Mouse (Mus musculus) adrenal gland, adult 18-20 months (tissue): ENCODE measurements around the gene Dgkg. TPM values are rescaled to one million over a fixed set of nuclear protein-coding genes. Genes with fewer than 3 reads are reported as not detected.

ENCODE experiments used
- DNase-seq, 2 experiments: peaks; one replicate each; pipeline ENCODE4 v3.0.0; 2021 to 2022; ENCODE audit warnings: low spot score in 2 of 2
- microRNA-seq, 2 experiments: library from miRNA; unstranded; fragments of <30 nt; microRNA quantifications; one replicate each; pipeline ENCODE4 v1.2.0; 2021; ENCODE audit warnings: borderline number of aligned reads in 2 of 2
- total RNA-seq, 2 experiments: library from RNA; stranded (reverse); gene quantifications; 1 replicate in 1 of 2; 2 replicates in 1 of 2; pipeline ENCODE4 v1.2.3; 2021

Dgkg gene
- total RNA-seq, 2 experiments from 2014 or later: 2.4 to 3.1 TPM

DNA sequence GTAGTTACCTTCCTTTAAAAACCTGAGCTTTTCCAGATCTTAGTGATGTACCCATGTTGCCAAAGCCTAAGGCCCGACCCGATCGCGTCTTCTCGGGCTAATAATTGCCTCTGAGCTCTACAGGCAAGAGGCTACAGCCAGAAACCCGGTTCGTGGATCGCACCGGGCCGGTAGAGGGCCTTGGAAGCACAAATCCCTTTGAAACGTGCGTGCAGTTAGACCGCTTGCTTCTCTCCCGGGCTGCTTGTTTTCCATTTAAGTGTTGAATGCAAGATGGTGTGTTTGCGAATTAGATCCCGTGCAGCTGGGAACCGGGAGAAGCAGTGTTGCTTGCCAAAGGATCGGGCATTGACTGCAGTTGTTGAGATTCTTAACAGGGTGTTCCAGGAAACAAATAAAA, 216.8 kb downstream of the Dgkg start:
- peak; percentile 38 to 51 for DNase-seq

DNA sequence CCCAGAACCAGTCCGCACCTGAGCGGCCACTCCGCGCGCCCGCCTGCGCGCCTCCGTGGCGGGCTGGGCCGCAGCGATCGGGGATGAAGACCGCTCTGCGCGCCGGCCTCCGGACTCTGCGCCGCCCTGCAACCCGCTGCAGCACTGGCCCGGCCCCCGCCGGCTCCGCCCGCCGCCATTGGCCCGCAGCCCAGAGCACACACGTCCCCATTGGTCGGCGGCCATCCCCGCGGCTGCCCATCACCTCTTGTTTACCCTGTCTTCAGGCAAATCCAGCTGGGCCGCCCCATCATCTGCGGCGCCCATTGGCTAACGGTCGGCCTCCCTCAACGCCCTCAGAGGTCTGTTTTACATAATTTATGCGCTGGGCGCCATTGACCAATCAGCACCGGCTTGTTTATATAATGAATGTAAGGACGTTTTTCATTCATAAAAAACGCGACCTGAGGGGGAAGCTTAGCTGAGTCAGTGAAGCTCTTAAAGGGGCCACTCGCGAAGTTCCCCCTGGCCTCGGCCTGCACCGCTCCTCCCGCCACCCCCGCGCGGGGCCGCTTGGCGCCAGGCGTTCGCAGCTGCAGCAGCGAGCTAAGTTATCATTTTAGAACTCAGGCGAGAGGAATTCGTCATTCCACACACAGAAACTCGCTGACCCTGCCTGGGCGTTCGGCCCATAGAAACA, 217.4 kb downstream of the Dgkg start, which contains the start of gene Etv5:
Etv5 (minus strand) TSS at position 221 of the 679 bp plus-strand sequence.
- peak; percentile 98 for DNase-seq

DNA sequence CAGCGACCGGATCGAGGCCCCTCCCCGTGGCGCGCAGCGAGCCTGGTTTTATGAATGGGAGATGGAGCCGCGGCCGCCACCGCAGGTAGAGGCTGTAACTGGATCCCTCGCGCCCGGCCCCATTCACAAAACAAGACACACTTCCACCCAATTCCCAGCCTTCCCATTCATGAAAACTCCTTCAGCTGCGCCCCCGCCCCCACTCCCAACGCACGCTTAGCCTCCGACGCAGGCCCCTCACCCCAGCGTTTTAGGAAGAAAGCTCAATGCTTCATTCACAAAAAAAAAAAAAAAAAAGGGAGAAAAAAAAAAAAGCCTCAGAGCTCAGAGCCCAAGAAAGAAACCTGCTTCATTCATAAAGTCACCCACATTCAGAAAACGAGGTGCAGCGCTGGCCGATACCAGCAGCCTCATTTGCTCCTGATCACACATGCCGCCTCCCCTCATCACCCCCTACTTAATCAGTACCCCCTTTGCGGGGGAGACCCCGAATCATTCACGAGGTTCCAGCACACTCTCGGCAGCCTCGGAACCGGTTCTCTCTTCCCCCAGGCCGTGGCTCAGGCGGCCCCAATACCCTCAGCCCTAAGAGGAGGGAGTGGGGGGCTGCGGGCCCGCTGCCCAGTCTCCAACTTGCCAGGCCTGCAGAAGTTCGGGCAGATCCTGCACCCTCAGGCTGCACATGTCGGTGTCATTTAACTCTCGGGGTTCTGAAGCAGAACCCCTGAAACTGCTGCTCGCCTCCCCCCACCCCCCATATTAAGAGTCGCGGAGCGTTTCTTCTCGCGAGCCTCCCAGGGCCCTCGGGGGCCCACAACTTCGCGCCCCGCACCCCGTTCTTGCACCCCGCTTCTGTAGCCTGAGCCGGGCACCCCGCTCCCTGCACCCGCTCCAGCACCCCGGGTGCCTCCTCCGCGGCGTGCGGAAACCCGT, 218.3 kb downstream of the Dgkg start:
- peak; percentile 59 to 60 for DNase-seq

DNA sequence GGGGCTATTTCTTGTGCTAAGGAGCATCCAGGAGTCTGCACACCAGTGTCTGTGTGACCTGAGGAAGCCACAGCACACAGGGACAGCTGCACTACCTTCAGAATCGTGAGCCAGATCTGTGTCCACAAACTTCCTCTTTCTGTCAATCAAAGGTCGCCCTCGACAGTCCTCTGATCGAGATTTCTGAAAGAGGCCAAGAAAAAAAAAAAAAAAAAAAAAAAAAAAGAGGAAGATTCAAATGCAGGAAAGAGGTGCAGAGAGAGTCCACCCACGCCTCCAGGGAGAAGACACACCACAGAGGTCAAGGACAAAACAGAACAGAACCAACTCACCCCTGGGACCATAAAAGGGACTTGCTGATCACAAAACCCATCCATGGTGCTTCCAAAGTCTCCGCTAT, 220.9 kb downstream of the Dgkg start:
- no peak for DNase-seq

DNA sequence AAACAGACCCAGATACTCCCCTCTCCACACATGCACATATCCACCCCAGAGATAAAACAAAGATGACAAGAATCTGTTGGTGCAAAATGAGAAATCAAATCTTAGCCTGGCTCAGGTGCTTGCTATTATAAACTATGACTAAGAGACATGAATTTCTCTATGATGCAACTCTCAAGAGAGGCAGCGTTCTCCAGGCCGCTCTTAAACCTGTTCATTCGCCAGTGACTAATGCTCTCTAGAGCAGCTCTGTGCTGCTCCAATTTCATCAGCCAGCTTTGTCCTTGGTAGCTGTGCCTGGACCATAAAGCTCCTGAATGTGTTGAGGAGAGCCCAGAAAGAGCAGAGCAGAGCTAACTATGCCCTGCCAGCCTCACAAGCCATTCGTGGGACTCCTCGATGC, 222.5 kb downstream of the Dgkg start:
- DNase-seq: peak in 1 of 2 experiments; percentile 33

DNA sequence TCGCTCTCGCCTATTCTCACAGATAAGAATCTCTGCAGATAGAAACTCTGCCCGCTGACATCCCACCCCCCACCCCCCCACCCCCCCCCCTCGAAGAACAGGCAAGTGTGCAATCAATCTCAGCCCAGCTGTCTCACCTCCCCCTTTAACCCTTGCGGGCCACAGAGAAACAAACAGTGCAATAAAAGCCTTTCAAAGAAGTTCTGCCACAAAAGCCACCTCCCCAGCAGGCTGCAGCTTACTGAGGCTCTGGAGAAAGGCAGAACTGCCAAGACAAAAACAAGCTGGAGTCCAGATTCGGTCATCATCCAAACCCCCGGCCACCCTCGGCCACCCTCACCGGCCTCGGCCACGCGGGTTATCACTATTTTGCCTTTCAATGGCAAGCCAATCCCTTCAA, 223.1 kb downstream of the Dgkg start:
- DNase-seq: no peak

DNA sequence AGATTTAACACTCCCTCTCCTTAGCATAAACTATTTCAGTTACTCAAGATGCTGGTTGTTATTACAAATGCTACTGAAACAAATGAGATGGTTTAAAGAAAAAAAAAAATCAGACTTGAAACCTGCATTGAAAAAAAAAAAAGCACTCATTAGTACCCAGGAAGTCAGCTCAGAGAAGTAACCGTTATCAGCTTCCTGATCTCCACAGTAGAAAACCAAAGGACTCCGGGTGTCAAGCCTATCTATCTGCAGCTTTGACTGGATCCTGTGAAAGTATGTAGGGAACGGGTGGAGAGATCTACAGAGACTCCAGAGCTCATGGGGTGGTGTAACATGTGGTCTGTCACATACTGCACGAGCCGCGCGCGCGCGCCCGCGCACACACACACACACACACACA, 225.2 kb downstream of the Dgkg start:
- DNase-seq: no peak

DNA sequence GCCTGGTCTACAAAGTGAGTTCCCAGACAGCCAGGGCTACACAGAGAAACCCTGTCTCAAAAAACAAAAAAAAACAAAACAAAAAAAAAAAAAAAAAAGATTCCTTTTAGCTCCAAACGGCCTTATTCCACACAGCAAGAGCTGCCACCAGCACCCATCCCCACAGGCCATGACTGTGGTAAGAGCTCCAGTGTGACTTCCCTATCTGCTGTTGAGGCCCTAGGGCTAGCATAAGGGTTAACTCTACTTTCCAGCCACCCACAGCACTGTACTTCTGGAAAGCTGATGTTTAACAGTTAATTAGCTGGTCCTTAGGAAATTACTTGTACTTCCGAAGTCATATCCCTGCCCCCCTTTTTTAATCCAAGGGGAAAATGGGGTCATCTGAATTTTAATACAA, 225.7 kb downstream of the Dgkg start:
- no peak for DNase-seq

DNA sequence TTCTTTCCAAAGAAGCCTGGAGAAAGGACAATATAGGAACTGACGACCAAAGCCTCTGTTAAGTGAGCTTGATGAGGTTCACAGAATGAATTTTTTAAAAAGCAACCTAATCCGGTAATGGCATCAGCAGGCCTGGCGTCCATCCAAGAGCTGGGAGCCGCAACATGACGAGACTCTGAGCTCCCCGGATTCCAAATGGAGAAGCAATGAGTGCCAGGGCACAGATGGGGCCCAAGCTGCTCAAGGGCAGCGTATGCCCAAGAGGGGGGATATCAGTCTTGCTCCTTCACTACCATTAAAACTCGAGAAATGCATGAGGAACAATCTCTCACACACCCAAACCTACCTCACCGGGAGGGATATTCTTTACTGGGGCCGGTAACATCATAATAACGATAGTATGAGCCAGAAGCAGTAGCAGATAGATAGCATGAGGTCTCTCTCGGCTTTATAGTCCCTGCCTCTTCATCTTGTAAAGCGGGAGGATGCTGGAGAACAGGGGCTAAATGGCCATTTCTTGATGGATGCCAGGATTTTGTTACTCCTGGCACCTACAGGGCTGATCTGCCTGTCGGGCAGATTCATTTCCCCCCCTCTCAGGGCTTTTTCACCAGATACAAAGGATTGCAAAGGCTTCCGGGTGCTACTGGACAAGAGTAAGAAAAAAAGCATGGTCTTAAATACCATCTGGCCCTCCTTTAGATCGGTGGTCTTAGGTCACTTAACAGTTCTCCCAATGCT, 226.6 kb downstream of the Dgkg start:
- peak; percentile 33 to 40 for DNase-seq

DNA sequence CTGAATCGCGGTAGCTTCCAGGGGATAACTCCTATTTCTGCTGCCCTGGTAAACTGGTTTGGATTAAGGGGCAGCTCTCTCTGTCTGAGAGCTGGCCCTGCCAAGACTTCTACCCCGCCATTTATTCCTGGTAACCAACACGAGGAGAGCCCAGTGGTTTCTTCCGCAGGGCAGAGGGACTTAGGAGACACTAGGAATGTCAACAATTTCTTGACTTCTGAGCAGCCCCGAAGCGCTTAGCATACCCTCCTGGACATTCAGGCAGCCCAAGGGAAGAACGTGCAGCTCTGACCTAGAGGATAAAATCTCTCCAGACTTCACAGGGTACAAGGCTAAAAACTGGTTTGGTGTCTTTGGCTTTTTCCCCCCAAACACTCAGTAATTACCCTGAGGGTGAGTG, 227.6 kb downstream of the Dgkg start:
- DNase-seq: no peak

DNA sequence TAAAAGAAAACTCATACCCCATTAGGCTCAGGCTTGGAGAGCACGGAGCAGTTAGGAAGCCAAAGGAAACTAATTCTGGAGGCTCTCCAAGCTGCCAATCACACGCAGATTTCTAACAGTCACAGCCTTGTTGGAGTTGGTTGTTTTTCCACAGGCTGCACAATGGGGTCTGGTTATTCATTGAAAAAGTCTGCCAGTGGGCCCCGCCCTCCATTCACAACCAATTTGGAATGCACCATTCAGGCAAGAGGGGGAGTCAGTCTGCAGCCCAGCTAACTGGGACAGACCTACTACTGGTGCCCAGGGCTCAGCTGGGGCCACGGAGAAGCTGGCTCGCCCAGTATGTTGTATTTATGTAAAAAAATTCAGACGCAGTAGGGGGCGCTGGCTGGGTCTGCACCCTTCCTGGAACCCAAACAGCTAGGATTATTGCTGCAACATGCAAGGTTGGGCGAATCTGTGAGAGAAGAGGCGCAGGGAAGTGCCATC, 228.1 kb downstream of the Dgkg start:
- peak; percentile 33 to 38 for DNase-seq

DNA sequence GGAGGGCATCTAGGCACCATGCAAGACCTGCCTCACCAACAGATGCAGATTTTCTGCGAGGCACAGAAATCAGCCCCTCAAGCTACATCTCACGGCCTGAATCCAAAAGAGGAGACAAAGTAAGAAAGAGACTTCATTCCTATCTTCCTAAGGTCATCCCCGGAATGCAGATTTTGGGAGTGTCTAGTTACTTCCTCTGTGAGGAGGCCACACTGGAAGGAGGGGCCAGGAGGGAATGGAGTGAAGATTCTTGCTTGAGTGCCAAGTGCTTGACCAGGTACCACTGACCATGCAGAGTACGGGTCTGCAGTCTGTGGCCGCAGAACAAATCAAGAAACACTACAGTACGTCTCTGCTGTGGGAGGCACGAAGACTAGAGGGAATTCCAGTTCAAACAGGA, 230.2 kb downstream of the Dgkg start:
- no peak for DNase-seq

DNA sequence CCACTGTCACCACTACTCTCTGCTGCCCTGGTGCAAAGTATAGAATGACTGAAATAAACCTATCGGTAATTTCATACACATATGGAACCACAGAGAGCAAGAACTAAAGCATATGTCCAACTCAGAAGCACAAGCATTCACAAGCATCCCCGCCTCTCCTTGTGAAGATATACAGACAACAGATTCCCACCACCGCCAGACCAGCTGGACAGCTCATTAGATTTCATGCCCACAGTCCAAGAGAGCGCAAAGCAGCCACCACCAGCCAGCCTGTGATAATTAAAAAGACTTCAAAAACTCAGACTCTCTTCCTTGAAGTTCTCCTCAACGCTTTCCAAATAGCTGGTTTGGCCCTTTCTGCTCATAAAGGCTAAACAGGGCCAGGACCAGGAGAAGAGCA, 234.8 kb downstream of the Dgkg start:
- DNase-seq: no peak

Small RNA genes within 50 kb of the gene (microRNA-seq; reads per million reads assigned to microRNA genes)
- gene Mir6362: 0 reads per million in 2 experiments
- 0 reads per million in 2 experiments for gene Mir8095

Other genes with a start within 250 kb of the Dgkg start
- gene Etv5, start 217.5 kb downstream of the Dgkg start, total RNA-seq: 10 to 100 TPM; 18.2 to 26.9 TPM
- gene Crygs, start 154.4 kb upstream of the Dgkg start, total RNA-seq: not detected
- 10 to 100 TPM; 13.8 TPM for gene Tbccd1, start 200.4 kb upstream of the Dgkg start, total RNA-seq
- gene Dnajb11, start 200.6 kb upstream of the Dgkg start, total RNA-seq: 10 to 100 TPM; 60.8 to 72.1 TPM
- gene Ahsg, start 234.1 kb upstream of the Dgkg start, total RNA-seq: 1 to 10 TPM; 5.0 to 8.3 TPM